Mouse (Mus musculus): Measurements from ENCODE around the gene Slc9a9.

Slc9a9 gene

GRCm38 (mm10) chr9:94976191-94976590 is 306.5 kb downstream of the Slc9a9 start:
- no peak for TF ChIP-seq GATA4 (IDR thresholded peaks at IDR 0.05; ENCODE audit: insufficient replicate concordance, low read length)

GRCm38 (mm10) chr9:94993575-94993974 is 323.9 kb downstream of the Slc9a9 start:
- peak; percentile 49; the same call in 1 of the 2 replicates for TF ChIP-seq GATA4 (IDR thresholded peaks at IDR 0.05; ENCODE audit: insufficient replicate concordance, low read length)

- no peak for TF ChIP-seq GATA4 (IDR thresholded peaks at IDR 0.05; ENCODE audit: insufficient replicate concordance, low read length)
Measured at GRCm38 (mm10) chr9:95020136-95020706, 350.5 kb downstream of the Slc9a9 start.

GRCm38 (mm10) chr9:95034140-95034970 is 364.6 kb downstream of the Slc9a9 start:
- no peak for TF ChIP-seq GATA4 (IDR thresholded peaks at IDR 0.05; ENCODE audit: insufficient replicate concordance, low read length)

GRCm38 (mm10) chr9:95036209-95036608 is 366.5 kb downstream of the Slc9a9 start:
- no peak for TF ChIP-seq GATA4 (IDR thresholded peaks at IDR 0.05; ENCODE audit: insufficient replicate concordance, low read length)

- no peak for TF ChIP-seq GATA4 (IDR thresholded peaks at IDR 0.05; ENCODE audit: insufficient replicate concordance, low read length)
Measured at GRCm38 (mm10) chr9:95042420-95042819, 372.7 kb downstream of the Slc9a9 start.

GRCm38 (mm10) chr9:95052160-95052559 is 382.5 kb downstream of the Slc9a9 start:
- peak; percentile 59; the same call in 1 of the 2 replicates for TF ChIP-seq GATA4 (IDR thresholded peaks at IDR 0.05; ENCODE audit: insufficient replicate concordance, low read length)

GRCm38 (mm10) chr9:95053183-95053582 is 383.5 kb downstream of the Slc9a9 start:
- TF ChIP-seq GATA4 (IDR thresholded peaks at IDR 0.05; ENCODE audit: insufficient replicate concordance, low read length), result no peak

- TF ChIP-seq GATA4 (IDR thresholded peaks at IDR 0.05; ENCODE audit: insufficient replicate concordance, low read length), result no peak
Measured at GRCm38 (mm10) chr9:95055843-95056242, 386.1 kb downstream of the Slc9a9 start.

GRCm38 (mm10) chr9:95060702-95061101 is 391.0 kb downstream of the Slc9a9 start:
- TF ChIP-seq GATA4 (IDR thresholded peaks at IDR 0.05; ENCODE audit: insufficient replicate concordance, low read length), result no peak

GRCm38 (mm10) chr9:95067037-95067436 is 397.3 kb downstream of the Slc9a9 start:
- no peak for TF ChIP-seq GATA4 (IDR thresholded peaks at IDR 0.05; ENCODE audit: insufficient replicate concordance, low read length)

GRCm38 (mm10) chr9:95068466-95068865 is 398.8 kb downstream of the Slc9a9 start:
- no peak for TF ChIP-seq GATA4 (IDR thresholded peaks at IDR 0.05; ENCODE audit: insufficient replicate concordance, low read length)

GRCm38 (mm10) chr9:95070832-95071519 is 401.3 kb downstream of the Slc9a9 start:
- TF ChIP-seq GATA4 (IDR thresholded peaks at IDR 0.05; ENCODE audit: insufficient replicate concordance, low read length), result no peak

- TF ChIP-seq GATA4 (IDR thresholded peaks at IDR 0.05; ENCODE audit: insufficient replicate concordance, low read length), result 0 out of 2 replicates have a peak, but pooled peaks have one; percentile 18
Measured at GRCm38 (mm10) chr9:95072450-95072955, 402.8 kb downstream of the Slc9a9 start.

- no peak for TF ChIP-seq GATA4 (IDR thresholded peaks at IDR 0.05; ENCODE audit: insufficient replicate concordance, low read length)
Measured at GRCm38 (mm10) chr9:95073691-95074090, 404.0 kb downstream of the Slc9a9 start.

GRCm38 (mm10) chr9:95075856-95076255 is 406.1 kb downstream of the Slc9a9 start:
- no peak for TF ChIP-seq GATA4 (IDR thresholded peaks at IDR 0.05; ENCODE audit: insufficient replicate concordance, low read length)

Data from liver, adult (tissue).